Mouse (Mus musculus) midbrain, postnatal 0 days (tissue): ENCODE data around the gene Uckl1. TPM values are rescaled to one million over a fixed set of nuclear protein-coding genes. Genes with fewer than 3 reads are reported as not detected.

Experiments used
- ATAC-seq: fragments of 200-750 bp; cut with Nextera tagmentation; 2 replicates; pipeline ENCODE4 v1.8.0; 2017; ENCODE audit warnings: moderate number of reproducible peaks, mild to moderate bottlenecking, moderate TSS enrichment, moderate library complexity; ENCODE audit not compliant: low FRiP score
- DNase-seq: peaks from one replicate; pipeline ENCODE4 v3.0.0-alpha.2; 2015; ENCODE audit warnings: low spot score
- H3K27ac ChIP-seq: fragments of 300-500 bp; sonication (generic); 2 replicates; pipeline ENCODE4 v1.5.1; 2014; ENCODE audit warnings: low read depth, mild to moderate bottlenecking, low read length, mixed read lengths
- H3K27me3 ChIP-seq: fragments of 300-500 bp; sonication (generic); 2 replicates; pipeline ENCODE4 v1.6.1; 2014; ENCODE audit warnings: low read length, control low read depth, mixed read lengths; ENCODE audit not compliant: insufficient read depth
- H3K36me3 ChIP-seq: fragments of 300-500 bp; sonication (generic); 2 replicates; pipeline ENCODE4 v1.6.1; 2014; ENCODE audit warnings: low read length, control low read depth, mixed read lengths; ENCODE audit not compliant: insufficient read depth
- H3K4me1 ChIP-seq: fragments of 300-500 bp; sonication (generic); 2 replicates; pipeline ENCODE4 v1.6.1; 2014; ENCODE audit warnings: mild to moderate bottlenecking, control low read depth, antibody characterized with exemption, low read length, mixed read lengths; ENCODE audit not compliant: insufficient read depth
- H3K4me2 ChIP-seq: fragments of 300-500 bp; sonication (generic); 2 replicates; pipeline ENCODE4 v1.6.1; 2014; ENCODE audit warnings: low read depth, mild to moderate bottlenecking, low read length, mixed read lengths; ENCODE audit not compliant: poor library complexity, severe bottlenecking
- H3K4me3 ChIP-seq: fragments of 300-500 bp; sonication (generic); 2 replicates; pipeline ENCODE4 v1.5.1; 2014; ENCODE audit warnings: low read depth, mild to moderate bottlenecking, low read length, moderate library complexity
- H3K9ac ChIP-seq: fragments of 300-500 bp; sonication (generic); replicated peaks from 2 replicates; pipeline ENCODE4 v1.6.1; 2014; ENCODE audit warnings: mild to moderate bottlenecking, low read length, moderate library complexity, mixed read lengths; ENCODE audit not compliant: poor library complexity, severe bottlenecking
- H3K9me3 ChIP-seq: fragments of 300-500 bp; sonication (generic); 2 replicates; pipeline ENCODE4 v1.6.1; 2016; ENCODE audit warnings: low read length, control low read depth
- CTCF ChIP-seq: IDR thresholded peaks from 2 replicates; pipeline ENCODE4 v1.5.1; 2016; ENCODE audit warnings: antibody characterized with exemption, mild to moderate bottlenecking
- WGBS: fragments of 180-500 bp; shearing (Covaris S2); extraction: QIAGEN DNeasy Blood & Tissue Kit; methylation state at CpG from one replicate; pipeline ENCODE4 v1.1.7; 2014; 5-methylcytosine and 5-hydroxymethylcytosine counted together
- polyA plus RNA-seq: library from polyadenylated mRNA; unstranded; fragments of >200 nt; fragmentation: Nextera tagmentation; extraction: Ambion mirVana; gene quantifications from 2 replicates; pipeline ENCODE4 v1.2.1, GENCODE M21; 2015
- total RNA-seq: library from RNA; depleted of rRNA; stranded (reverse); fragments of >200 nt; gene quantifications from 2 replicates; pipeline ENCODE4 v1.2.3, GENCODE M21; 2014

The Uckl1 gene
- total and polyA plus RNA-seq, 2 experiments from 2014 or later = 45.2 to 49.8 TPM

DNA sequence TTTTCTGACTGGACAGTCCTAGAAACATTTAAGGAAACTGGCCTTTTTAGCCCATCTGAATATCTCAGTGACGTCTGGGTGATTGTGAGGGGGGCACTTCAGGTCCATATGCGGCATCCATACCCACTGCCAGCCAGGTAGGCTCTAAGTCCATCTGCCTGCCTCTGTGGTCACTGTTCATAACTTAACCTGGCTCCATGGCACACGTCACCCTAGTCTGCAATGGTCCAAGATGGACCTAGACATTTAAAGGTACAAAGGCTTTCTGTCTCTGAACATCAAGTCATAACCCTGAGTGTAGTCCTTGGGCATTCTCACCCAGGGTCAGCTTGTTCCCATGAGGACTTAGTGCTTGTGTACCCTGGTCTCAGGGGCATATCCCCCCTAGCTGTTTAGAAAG is 17.4 kb downstream of the Uckl1 start:
- no peaks in the 10 kb centered on the region for H3K4me1 ChIP-seq
- DNase-seq (no peak), ATAC-seq (no peak)
- H3K27me3 ChIP-seq = no peaks in the 10 kb centered on the region
- no peak overlapping the region for H3K27ac ChIP-seq
- H3K36me3 ChIP-seq = no peaks in the 10 kb centered on the region
- H3K9me3 ChIP-seq = no peaks in the 10 kb centered on the region
- no peak overlapping the region for H3K4me3 ChIP-seq
- H3K9ac ChIP-seq = no peak overlapping the region
- TF ChIP-seq CTCF = no peak
- WGBS = 93% methylated on average over 3 of the region's 3 CpGs
- H3K4me2 ChIP-seq = no peak overlapping the region

DNA sequence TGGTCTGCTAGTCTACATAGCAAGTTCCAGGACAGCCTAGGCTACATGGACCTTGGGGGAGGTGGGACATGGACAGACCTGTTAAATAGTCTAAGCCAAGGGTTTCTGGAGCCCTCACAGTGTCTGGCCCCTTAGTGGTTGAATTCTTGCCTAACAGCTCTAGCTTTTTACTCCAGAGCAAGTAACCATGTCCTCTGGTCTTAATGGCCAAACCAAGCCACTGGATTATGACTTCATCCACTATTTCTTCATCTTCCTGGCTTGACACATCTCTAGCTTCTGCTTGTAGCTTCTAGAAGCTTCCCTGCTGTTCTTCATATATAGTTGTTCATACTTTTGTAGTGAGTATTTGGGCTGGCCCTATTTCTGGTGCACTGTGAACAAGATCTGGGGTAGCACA is 30.9 kb downstream of the Uckl1 start:
- Histone ChIP-seq H3K27me3 (no peaks in the 10 kb centered on the region), H3K36me3 (peaks cover 39% of the 10 kb centered on the region), H3K4me1 (no peaks in the 10 kb centered on the region), H3K9ac (no peak overlapping the region), H3K27ac (no peak overlapping the region), H3K4me3 (no peak overlapping the region), H3K4me2 (no peak overlapping the region), H3K9me3 (no peaks in the 10 kb centered on the region)
- no peak for ATAC-seq
- TF ChIP-seq CTCF = no peak
- DNase-seq = no peak

DNA sequence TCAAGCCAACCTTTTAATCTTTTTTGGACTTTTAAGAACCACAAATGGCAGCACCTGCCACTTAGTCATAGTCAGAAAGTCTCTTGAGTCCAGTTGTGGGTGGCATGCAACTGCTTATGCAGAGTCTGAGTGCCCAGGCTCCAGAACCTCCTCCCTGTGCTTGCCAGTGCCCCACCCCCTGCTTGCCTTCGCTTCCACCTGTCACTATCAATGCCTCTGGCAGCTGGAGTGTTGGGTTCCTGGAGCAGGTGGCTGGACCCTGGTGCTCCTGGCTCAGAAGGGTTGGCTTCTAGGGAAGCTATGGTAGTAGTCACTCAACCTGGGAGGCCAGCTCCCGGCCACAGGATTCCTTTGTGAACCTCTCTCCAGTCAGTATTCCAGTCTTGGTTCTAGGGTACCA is 34.5 kb downstream of the Uckl1 start:
- no peak overlapping the region for H3K4me2 ChIP-seq
- no peaks in the 10 kb centered on the region for H3K27me3 ChIP-seq
- H3K36me3 ChIP-seq = peaks cover 51% of the 10 kb centered on the region
- ATAC-seq (no peak), DNase-seq (no peak)
- no peak overlapping the region for H3K27ac ChIP-seq
- H3K9ac ChIP-seq = no peak overlapping the region
- whole genome bisulfite sequencing = 98% methylated on average over 2 of the region's 2 CpGs
- H3K4me3 ChIP-seq = no peak overlapping the region
- TF ChIP-seq CTCF = no peak
- H3K9me3 ChIP-seq = no peaks in the 10 kb centered on the region
- H3K4me1 ChIP-seq = no peaks in the 10 kb centered on the region

DNA sequence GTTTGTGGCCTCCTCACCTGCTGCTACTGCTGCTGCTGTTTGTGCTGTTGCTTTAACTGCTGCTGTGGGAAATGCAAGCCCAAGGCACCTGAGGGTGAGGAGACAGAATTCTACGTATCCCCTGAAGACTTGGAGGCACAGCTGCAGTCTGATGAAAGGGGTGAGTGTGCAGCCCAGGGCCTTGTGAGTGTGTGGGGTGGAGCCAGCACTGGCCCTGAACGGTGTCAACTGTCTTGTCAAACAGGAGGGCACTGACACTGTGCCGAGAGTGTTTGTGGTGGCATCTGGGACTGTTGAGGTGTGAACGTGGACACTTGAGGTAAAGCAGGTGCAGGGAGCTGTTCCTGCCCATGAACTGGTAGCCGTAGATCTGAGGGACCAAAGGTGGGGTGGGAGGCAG is 36.0 kb downstream of the Uckl1 start:
- H3K4me3 ChIP-seq = no peak overlapping the region
- no peaks in the 10 kb centered on the region for H3K27me3 ChIP-seq
- no peak overlapping the region for H3K27ac ChIP-seq
- ATAC-seq = no peak
- peaks cover 51% of the 10 kb centered on the region for H3K36me3 ChIP-seq
- TF ChIP-seq CTCF = no peak
- no peak overlapping the region for H3K4me2 ChIP-seq
- no peak for DNase-seq
- 92% methylated on average over 5 of the region's 5 CpGs for WGBS
- no peak overlapping the region for H3K9ac ChIP-seq
- no peaks in the 10 kb centered on the region for H3K9me3 ChIP-seq
- H3K4me1 ChIP-seq = no peaks in the 10 kb centered on the region

DNA sequence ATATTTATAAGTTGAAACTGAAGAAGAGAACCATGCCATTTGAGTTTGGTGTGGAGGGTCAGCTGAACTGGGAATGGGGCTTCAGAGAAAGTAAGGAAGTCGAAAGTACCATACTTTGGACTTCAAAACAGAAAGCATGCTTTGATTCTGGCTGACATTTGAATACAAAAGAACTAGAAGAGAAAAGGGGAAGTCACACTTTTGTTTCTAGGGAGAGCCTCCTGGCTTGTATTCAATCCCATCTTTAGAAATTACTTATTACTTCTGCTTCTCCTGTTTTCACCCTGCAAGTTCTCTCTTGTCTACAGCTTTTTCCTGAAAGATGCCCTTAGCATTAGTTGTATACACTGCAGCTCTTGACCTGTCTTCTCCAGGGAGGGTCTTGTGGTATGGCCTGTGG is 36.5 kb downstream of the Uckl1 start:
- DNase-seq (no peak), ATAC-seq (no peak)
- WGBS = 79% methylated on average over 1 of the region's 1 CpGs
- no peak overlapping the region for H3K27ac ChIP-seq
- no peaks in the 10 kb centered on the region for H3K4me1 ChIP-seq
- H3K9ac ChIP-seq = no peak overlapping the region
- no peak overlapping the region for H3K4me2 ChIP-seq
- no peaks in the 10 kb centered on the region for H3K9me3 ChIP-seq
- peaks cover 51% of the 10 kb centered on the region for H3K36me3 ChIP-seq
- H3K27me3 ChIP-seq = no peaks in the 10 kb centered on the region
- no peak for TF ChIP-seq CTCF
- H3K4me3 ChIP-seq = no peak overlapping the region

DNA sequence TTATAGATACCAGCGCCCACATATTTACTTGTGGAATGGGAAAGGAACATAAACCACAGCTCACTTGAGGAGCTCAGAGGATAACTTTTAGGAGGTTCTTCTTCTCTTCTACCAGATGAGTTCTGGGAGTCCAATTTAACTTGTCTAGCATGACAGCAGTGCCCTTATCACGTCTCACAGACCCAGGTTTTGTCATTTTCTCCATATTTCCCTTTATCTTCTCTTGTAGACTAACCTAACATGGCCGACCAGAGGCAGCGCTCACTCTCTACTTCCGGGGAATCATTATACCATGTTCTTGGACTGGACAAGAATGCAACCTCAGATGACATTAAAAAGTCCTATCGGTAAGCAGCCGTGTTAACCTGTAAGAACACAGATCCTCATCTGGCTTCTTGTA is 38.5 kb downstream of the Uckl1 start:
- 94% methylated on average over 7 of the region's 7 CpGs for WGBS
- Histone ChIP-seq H3K36me3 (peaks cover 35% of the 10 kb centered on the region), H3K9ac (no peak overlapping the region), H3K9me3 (no peaks in the 10 kb centered on the region), H3K4me1 (no peaks in the 10 kb centered on the region), H3K4me2 (no peak overlapping the region), H3K27ac (no peak overlapping the region), H3K4me3 (no peak overlapping the region), H3K27me3 (no peaks in the 10 kb centered on the region)
- no peak for DNase-seq
- no peak for ATAC-seq
- TF ChIP-seq CTCF = no peak
